ENCODE assay signal across 1 mouse cellular context in genomic region chr11:98603953-98604352, GRCm38 (mm10).
TF ChIP-seq lines count a peak whose summit lies in the region.

No protein-coding gene starts in this region.

TF ChIP-seq in CH12.LX, 34 proteins besides CTCF, POLR2A, EP300 and RAD21:
- TF ChIP-seq USF2 (conservative IDR thresholded peaks at IDR 0.05; ENCODE audit: low read depth, low read length) (no peak), ETS1 (conservative IDR thresholded peaks at IDR 0.05; ENCODE audit: low read depth, low read length) (no peak), MXI1 (IDR thresholded peaks at IDR 0.05; ENCODE audit: low read depth, low read length) (no peak), JUN (IDR thresholded peaks at IDR 0.05; ENCODE audit: insufficient read depth, low read depth, low read length) (no peak), ZKSCAN1 (IDR thresholded peaks at IDR 0.05; ENCODE audit: borderline replicate concordance, low read depth, low read length) (no peak), BHLHE40 (IDR thresholded peaks at IDR 0.05; ENCODE audit: low read depth, low read length) (no peak), ZMIZ1 (IDR thresholded peaks at IDR 0.05; ENCODE audit: low read depth, low read length) (no peak), SMC3 (IDR thresholded peaks at IDR 0.05; ENCODE audit: low read depth, low read length) (peak; percentile 61)
